Mouse (Mus musculus) layer of hippocampus, adult 9-11 months (tissue): ENCODE data around the gene Morn4.
A peak's percentile ranks its signal among the peaks of the same experiment; 100 is the strongest.

Source experiments
- DNase-seq: peaks from one replicate; pipeline ENCODE4 v3.0.0; 2022

Morn4 gene

GRCm38 (mm10) chr19:42086166-42086565 lies at the start of gene Morn4:
Gene Morn4 (minus strand): TSS chr19:42086357.
- peak; percentile 92 for DNase-seq

GRCm38 (mm10) chr19:42135070-42135469 lies 48.9 kb upstream of the Morn4 start:
- no peak for DNase-seq

- DNase-seq = no peak
Observed at GRCm38 (mm10) chr19:42131101-42131500, 44.9 kb upstream of the Morn4 start.

- no peak for DNase-seq
Observed at GRCm38 (mm10) chr19:42130294-42130606, 44.1 kb upstream of the Morn4 start.

GRCm38 (mm10) chr19:42129509-42130293 lies 43.5 kb upstream of the Morn4 start:
- DNase-seq = no peak

- DNase-seq = peak; percentile 99
Observed at GRCm38 (mm10) chr19:42128787-42129508, 42.8 kb upstream of the Morn4 start, which contains the start of gene Avpi1. Gene Avpi1 (minus strand): TSS chr19:42129059.

- DNase-seq = no peak
Observed at GRCm38 (mm10) chr19:42128052-42128740, 42.0 kb upstream of the Morn4 start.

- DNase-seq = no peak
Observed at GRCm38 (mm10) chr19:42127024-42127423, 40.9 kb upstream of the Morn4 start.

GRCm38 (mm10) chr19:42126219-42126605 lies 40.1 kb upstream of the Morn4 start:
- no peak for DNase-seq

- DNase-seq = no peak
Observed at GRCm38 (mm10) chr19:42125501-42126218, 39.5 kb upstream of the Morn4 start.

- DNase-seq = no peak
Observed at GRCm38 (mm10) chr19:42124684-42125083, 38.5 kb upstream of the Morn4 start.

GRCm38 (mm10) chr19:42120451-42120850 lies 34.3 kb upstream of the Morn4 start:
- DNase-seq = no peak

- DNase-seq = no peak
Observed at GRCm38 (mm10) chr19:42118596-42118995, 32.4 kb upstream of the Morn4 start.

GRCm38 (mm10) chr19:42118142-42118541 lies 32.0 kb upstream of the Morn4 start:
- DNase-seq = no peak

- DNase-seq = no peak
Observed at GRCm38 (mm10) chr19:42115783-42116335, 29.7 kb upstream of the Morn4 start.

- no peak for DNase-seq
Observed at GRCm38 (mm10) chr19:42104681-42105080, 18.5 kb upstream of the Morn4 start.

- DNase-seq = no peak
Observed at GRCm38 (mm10) chr19:42099406-42099805, 13.2 kb upstream of the Morn4 start.

- no peak for DNase-seq
Observed at GRCm38 (mm10) chr19:42090637-42091141, 4.5 kb upstream of the Morn4 start.

GRCm38 (mm10) chr19:42089748-42090595 lies 3.8 kb upstream of the Morn4 start, which contains the start of gene Pi4k2a:
Gene Pi4k2a (plus strand): TSS chr19:42090470.
- DNase-seq = peak; percentile 100

GRCm38 (mm10) chr19:42089103-42089747 lies 3.1 kb upstream of the Morn4 start:
- DNase-seq = peak; percentile 76

GRCm38 (mm10) chr19:42085690-42086089 lies 467 bp downstream of the Morn4 start:
- DNase-seq = no peak
